Mouse (Mus musculus): ENCODE measurements around the gene Serpina7.

DNA sequence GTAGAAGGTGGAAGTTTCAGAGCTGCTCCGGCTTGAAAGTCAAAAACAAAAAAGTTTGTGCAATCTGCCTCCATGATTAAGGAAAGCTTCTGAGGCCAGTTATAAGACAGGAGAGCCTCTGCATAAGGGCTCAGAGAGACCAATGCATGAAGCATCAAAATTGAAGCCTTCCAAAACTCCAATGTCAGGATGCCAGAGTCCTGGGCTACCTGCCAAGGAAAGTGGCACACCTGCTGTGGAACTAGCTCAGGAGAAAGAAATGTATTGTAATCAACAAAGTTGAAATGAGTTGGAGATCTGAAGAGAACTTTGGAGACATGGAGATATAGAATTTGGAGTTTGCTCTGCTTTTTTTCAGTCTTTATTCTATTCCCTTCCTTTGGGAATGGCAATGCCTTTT, 47.4 kb downstream of the Serpina7 start:
- TF ChIP-seq POLR2A (IDR thresholded peaks at IDR 0.05; ENCODE audit: extremely low read depth, insufficient read depth, low read length) (no peak), CTCF (IDR thresholded peaks at IDR 0.05; ENCODE audit: extremely low read depth, insufficient read depth, low read length) (no peak)
